Mouse (Mus musculus): ENCODE results near the gene Mkrn1. TPM values are rescaled to one million over a fixed set of nuclear protein-coding genes. Genes with fewer than 3 reads are reported as not detected.

Gene Mkrn1
- total and polyA plus RNA-seq, 2 experiments from 2014 or later, result 217 to 264 TPM

- H3K27ac ChIP-seq (ENCODE audit: low read depth, low read length), result no peak overlapping the region
- H3K4me3 ChIP-seq (ENCODE audit: low read depth, low read length), result no peak overlapping the region
- no peak overlapping the region for H3K9ac ChIP-seq
- DNase-seq (no peak), ATAC-seq (no peak)
- TF ChIP-seq CTCF (IDR thresholded peaks at IDR 0.05; ENCODE audit: low read depth), result no peak
- no peaks in the 10 kb centered on the region for H3K9me3 ChIP-seq (ENCODE audit: low read length)
- H3K36me3 ChIP-seq (ENCODE audit: insufficient read depth), result no peaks in the 10 kb centered on the region
- H3K4me2 ChIP-seq (ENCODE audit: low read depth), result no peak overlapping the region
- H3K4me1 ChIP-seq (ENCODE audit: insufficient read depth), result no peaks in the 10 kb centered on the region
- no peaks in the 10 kb centered on the region for H3K27me3 ChIP-seq (ENCODE audit: insufficient read depth, low read length)
- WGBS, result 94% methylated on average over 5 of the region's 5 CpGs
Measured at GRCm38 (mm10) chr6:39435875-39436274, 15.6 kb upstream of the Mkrn1 start.

GRCm38 (mm10) chr6:39434886-39435492, 14.7 kb upstream of the Mkrn1 start:
- DNase-seq (no peak), ATAC-seq (peak; percentile 25)

GRCm38 (mm10) chr6:39434111-39434885, 14.0 kb upstream of the Mkrn1 start:
- no peak overlapping the region for H3K27ac ChIP-seq (ENCODE audit: low read depth, low read length)
- no peak overlapping the region for H3K4me3 ChIP-seq (ENCODE audit: low read depth, low read length)
- no peaks in the 10 kb centered on the region for H3K4me1 ChIP-seq (ENCODE audit: insufficient read depth)
- H3K4me2 ChIP-seq (ENCODE audit: low read depth), result no peak overlapping the region
- DNase-seq, result no peak
- no peaks in the 10 kb centered on the region for H3K9me3 ChIP-seq (ENCODE audit: low read length)
- no peaks in the 10 kb centered on the region for H3K27me3 ChIP-seq (ENCODE audit: insufficient read depth, low read length)
- 93% methylated on average over 2 of the region's 2 CpGs for WGBS
- TF ChIP-seq CTCF (IDR thresholded peaks at IDR 0.05; ENCODE audit: low read depth), result no peak
- H3K9ac ChIP-seq, result no peak overlapping the region
- ATAC-seq, result no peak
- no peaks in the 10 kb centered on the region for H3K36me3 ChIP-seq (ENCODE audit: insufficient read depth)

More at GRCm38 (mm10) chr6:39434886-39435492, 14.7 kb upstream of the Mkrn1 start:
- Histone ChIP-seq H3K4me3 (ENCODE audit: low read depth, low read length) (no peak overlapping the region), H3K4me1 (ENCODE audit: insufficient read depth) (no peaks in the 10 kb centered on the region), H3K4me2 (ENCODE audit: low read depth) (no peak overlapping the region), H3K27ac (ENCODE audit: low read depth, low read length) (no peak overlapping the region), H3K9me3 (ENCODE audit: low read length) (no peaks in the 10 kb centered on the region), H3K27me3 (ENCODE audit: insufficient read depth, low read length) (no peaks in the 10 kb centered on the region), H3K36me3 (ENCODE audit: insufficient read depth) (no peaks in the 10 kb centered on the region), H3K9ac (no peak overlapping the region)
- no peak for TF ChIP-seq CTCF (IDR thresholded peaks at IDR 0.05; ENCODE audit: low read depth)
- WGBS, result 19% methylated on average over 2 of the region's 2 CpGs

- H3K4me3 ChIP-seq (ENCODE audit: low read depth, low read length), result no peak overlapping the region
- ATAC-seq (no peak), DNase-seq (no peak)
- no peak overlapping the region for H3K9ac ChIP-seq
- H3K36me3 ChIP-seq (ENCODE audit: insufficient read depth), result no peaks in the 10 kb centered on the region
- no peaks in the 10 kb centered on the region for H3K4me1 ChIP-seq (ENCODE audit: insufficient read depth)
- no peak for TF ChIP-seq CTCF (IDR thresholded peaks at IDR 0.05; ENCODE audit: low read depth)
- H3K27me3 ChIP-seq (ENCODE audit: insufficient read depth, low read length), result no peaks in the 10 kb centered on the region
- no peak overlapping the region for H3K4me2 ChIP-seq (ENCODE audit: low read depth)
- H3K27ac ChIP-seq (ENCODE audit: low read depth, low read length), result no peak overlapping the region
- H3K9me3 ChIP-seq (ENCODE audit: low read length), result no peaks in the 10 kb centered on the region
Measured at GRCm38 (mm10) chr6:39433701-39434100, 13.4 kb upstream of the Mkrn1 start.

GRCm38 (mm10) chr6:39433174-39433573, 12.9 kb upstream of the Mkrn1 start:
- H3K4me2 ChIP-seq (ENCODE audit: low read depth), result no peak overlapping the region
- no peaks in the 10 kb centered on the region for H3K36me3 ChIP-seq (ENCODE audit: insufficient read depth)
- no peaks in the 10 kb centered on the region for H3K4me1 ChIP-seq (ENCODE audit: insufficient read depth)
- no peak overlapping the region for H3K9ac ChIP-seq
- ATAC-seq (no peak), DNase-seq (no peak)
- TF ChIP-seq CTCF (IDR thresholded peaks at IDR 0.05; ENCODE audit: low read depth), result no peak
- no peaks in the 10 kb centered on the region for H3K27me3 ChIP-seq (ENCODE audit: insufficient read depth, low read length)
- H3K9me3 ChIP-seq (ENCODE audit: low read length), result no peaks in the 10 kb centered on the region
- H3K4me3 ChIP-seq (ENCODE audit: low read depth, low read length), result no peak overlapping the region
- H3K27ac ChIP-seq (ENCODE audit: low read depth, low read length), result no peak overlapping the region
- WGBS, result 83% methylated on average over 4 of the region's 4 CpGs

GRCm38 (mm10) chr6:39430722-39431121, 10.5 kb upstream of the Mkrn1 start:
- ATAC-seq (no peak), DNase-seq (no peak)
- WGBS, result 78% methylated on average over 11 of the region's 11 CpGs
- Histone ChIP-seq H3K4me3 (ENCODE audit: low read depth, low read length) (no peak overlapping the region), H3K4me1 (ENCODE audit: insufficient read depth) (no peaks in the 10 kb centered on the region), H3K27me3 (ENCODE audit: insufficient read depth, low read length) (no peaks in the 10 kb centered on the region), H3K36me3 (ENCODE audit: insufficient read depth) (no peaks in the 10 kb centered on the region), H3K9ac (no peak overlapping the region), H3K9me3 (ENCODE audit: low read length) (no peaks in the 10 kb centered on the region), H3K4me2 (ENCODE audit: low read depth) (no peak overlapping the region), H3K27ac (ENCODE audit: low read depth, low read length) (no peak overlapping the region)
- no peak for TF ChIP-seq CTCF (IDR thresholded peaks at IDR 0.05; ENCODE audit: low read depth)

GRCm38 (mm10) chr6:39429007-39429788, 8.9 kb upstream of the Mkrn1 start:
- ATAC-seq (no peak), DNase-seq (no peak)
- Histone ChIP-seq H3K4me1 (ENCODE audit: insufficient read depth) (no peaks in the 10 kb centered on the region), H3K9ac (no peak overlapping the region), H3K36me3 (ENCODE audit: insufficient read depth) (no peaks in the 10 kb centered on the region), H3K4me3 (ENCODE audit: low read depth, low read length) (no peak overlapping the region), H3K9me3 (ENCODE audit: low read length) (no peaks in the 10 kb centered on the region), H3K4me2 (ENCODE audit: low read depth) (no peak overlapping the region), H3K27me3 (ENCODE audit: insufficient read depth, low read length) (no peaks in the 10 kb centered on the region), H3K27ac (ENCODE audit: low read depth, low read length) (no peak overlapping the region)
- WGBS, result 77% methylated on average over 6 of the region's 6 CpGs
- no peak for TF ChIP-seq CTCF (IDR thresholded peaks at IDR 0.05; ENCODE audit: low read depth)
